Mouse (Mus musculus) left cerebral cortex, adult 8-10 months (tissue): ENCODE results near the gene Srsf9. TPM values are rescaled to one million over a fixed set of nuclear protein-coding genes. Genes with fewer than 3 reads are reported as not detected.
"Not testable (repeated sequence)": the region's sequence is repeated elsewhere in the genome, so short reads cannot be mapped to it uniquely, and the experiment has no call there.

Experiments
- DNase-seq, 2 experiments: peaks; one replicate each; pipeline ENCODE4 v3.0.0; 2022; ENCODE audit warnings: low spot score in 2 of 2
- total RNA-seq, 4 experiments: library from RNA; stranded (reverse); gene quantifications; 2 replicates each; pipeline ENCODE4 v1.2.4; 2022

Gene Srsf9
- total RNA-seq = 10 to 100 TPM; 55.2 to 70.1 (median 64.6) TPM

GRCm38 (mm10) chr5:115326875-115327609 is at the start of gene Srsf9:
Gene Srsf9, plus strand, starts transcription at chr5:115327177.
- peak; percentile 89 to 92 for DNase-seq

DNA sequence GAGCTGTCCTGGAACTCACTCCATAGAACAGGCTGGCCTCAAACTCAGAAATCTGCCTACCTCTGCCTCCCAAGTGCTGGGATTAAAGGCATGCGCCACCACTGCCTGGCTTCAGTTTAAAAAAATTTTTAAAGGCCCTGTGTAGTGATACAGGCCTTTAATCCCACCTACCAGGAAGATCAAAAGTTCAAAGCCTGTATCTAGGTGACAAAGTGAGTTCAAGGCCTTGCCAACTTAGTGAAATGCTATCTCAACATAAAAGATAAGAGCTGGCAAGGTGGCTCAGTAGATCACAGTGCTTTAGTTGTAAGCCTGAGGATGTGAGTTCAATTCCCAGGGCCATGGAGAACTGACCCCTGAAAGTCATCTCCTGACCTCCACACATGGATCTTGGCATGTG is 48.9 kb upstream of the Srsf9 start:
- DNase-seq = no peak

GRCm38 (mm10) chr5:115278785-115279184 is 48.2 kb upstream of the Srsf9 start:
- no peak for DNase-seq

GRCm38 (mm10) chr5:115279226-115280049 is 47.5 kb upstream of the Srsf9 start, which contains the start of gene Coq5:
Gene Coq5, plus strand, starts transcription at chr5:115279666.
- DNase-seq = peak; percentile 77 to 85

DNA sequence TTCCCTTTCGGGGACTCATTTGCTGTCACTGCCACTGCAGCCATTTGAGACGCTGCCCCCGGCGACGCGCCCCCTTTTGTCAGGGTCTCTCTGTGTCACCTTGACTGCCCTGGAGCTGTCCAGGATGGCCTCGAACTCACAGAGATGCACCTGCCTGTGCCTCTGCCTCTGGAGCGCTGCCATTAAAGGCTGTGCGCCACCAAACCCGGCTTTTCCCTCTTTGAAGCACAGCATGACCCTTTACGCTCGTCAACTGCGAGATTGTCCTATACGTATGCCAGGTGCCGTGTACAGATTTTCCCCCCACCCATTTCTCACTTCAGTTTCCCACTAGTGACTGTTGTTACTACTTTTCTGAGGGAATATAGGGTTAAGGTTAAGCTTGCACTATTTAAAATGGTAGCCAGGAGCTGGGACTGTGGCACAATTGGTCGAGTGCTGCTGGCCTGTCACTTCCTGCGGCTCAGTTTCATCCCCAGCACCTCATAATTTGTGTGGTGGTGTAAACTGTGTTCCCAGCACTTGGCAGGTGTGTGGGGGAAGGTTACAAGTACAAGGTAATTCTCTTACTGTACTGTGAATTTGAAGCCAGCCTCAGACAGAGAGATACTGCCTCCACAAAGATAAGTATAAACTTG is 46.8 kb upstream of the Srsf9 start:
- DNase-seq = no peak

DNA sequence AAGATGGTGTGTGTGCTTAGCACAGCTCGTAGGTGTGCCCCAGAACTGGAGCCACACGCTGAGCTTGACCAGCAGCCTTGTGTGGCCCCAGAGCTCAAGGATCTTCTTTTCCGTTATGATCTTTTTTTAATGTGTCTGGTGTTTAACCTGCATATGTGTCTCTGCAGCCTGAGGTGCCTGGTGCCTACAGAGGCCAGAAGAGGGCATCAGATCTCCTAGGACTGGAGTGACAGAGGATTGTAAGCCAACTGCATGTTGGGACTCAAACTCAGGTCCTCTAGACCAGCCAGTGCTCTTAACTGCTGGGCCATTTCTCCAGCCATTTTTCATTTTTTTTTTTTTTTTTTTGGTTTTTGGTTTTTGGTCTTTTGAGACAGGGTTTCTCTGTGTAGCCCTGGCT is 42.2 kb upstream of the Srsf9 start:
- DNase-seq = no peak

DNA sequence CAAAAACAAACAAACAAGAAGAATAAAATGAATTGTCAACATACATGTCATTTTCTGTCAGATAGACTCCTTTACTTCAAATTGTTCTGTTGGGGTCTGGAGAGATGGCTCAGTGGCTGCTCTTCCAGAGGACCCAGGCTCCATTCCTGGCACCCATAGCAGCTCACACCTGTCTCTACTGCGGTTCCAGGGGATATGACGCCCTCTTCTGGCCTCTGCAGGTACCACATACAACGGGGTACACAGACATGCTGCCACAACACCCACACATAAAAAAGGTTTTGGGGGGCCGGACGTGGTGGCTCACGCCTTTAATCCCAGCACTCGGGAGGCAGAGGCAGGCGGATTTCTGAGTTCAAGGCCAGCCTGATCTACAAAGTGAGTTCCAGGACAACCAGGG is 32.8 kb upstream of the Srsf9 start:
- no peak for DNase-seq

GRCm38 (mm10) chr5:115296347-115296746 is 30.6 kb upstream of the Srsf9 start:
- no peak for DNase-seq

DNA sequence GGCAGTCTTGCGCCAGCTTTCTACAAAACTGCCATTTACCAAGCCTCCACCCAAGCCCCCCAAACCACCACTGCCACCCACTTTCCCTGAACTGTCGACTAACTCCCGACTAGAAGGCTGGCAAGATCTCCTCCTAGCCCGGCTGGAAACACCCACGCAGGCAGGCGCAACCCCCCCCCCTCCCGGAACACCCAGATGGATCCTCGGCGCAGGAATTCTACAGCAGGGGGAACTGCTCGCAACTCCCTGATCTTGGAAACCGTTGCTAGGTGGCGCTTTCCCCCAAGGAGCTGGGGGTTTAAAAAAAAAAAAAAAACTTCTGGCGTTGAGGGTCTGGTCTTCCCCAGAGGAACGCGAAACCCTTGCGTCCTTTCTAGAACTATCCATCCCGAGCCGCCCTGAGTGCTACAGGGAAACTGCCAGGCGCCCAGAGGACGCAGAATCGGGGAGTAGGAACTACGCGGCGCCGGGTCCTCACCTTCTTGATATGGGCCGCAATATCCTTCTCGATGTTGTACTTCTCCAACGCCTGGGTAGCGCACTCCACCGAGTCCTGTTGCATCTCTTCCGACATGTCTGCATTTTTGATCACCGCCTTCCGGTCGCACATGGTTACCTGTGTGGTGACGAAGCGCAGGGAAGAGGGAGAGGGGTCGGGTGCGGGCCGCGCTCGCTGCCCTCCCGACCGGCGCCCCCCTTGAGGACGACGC is 26.8 kb upstream of the Srsf9 start:
- peak; percentile 55 to 57 for DNase-seq

GRCm38 (mm10) chr5:115300792-115301614 is 26.0 kb upstream of the Srsf9 start, which contains the start of gene Dynll1:
Gene Dynll1, minus strand, starts transcription at chr5:115300999.
- peak; percentile 97 to 100 for DNase-seq

DNA sequence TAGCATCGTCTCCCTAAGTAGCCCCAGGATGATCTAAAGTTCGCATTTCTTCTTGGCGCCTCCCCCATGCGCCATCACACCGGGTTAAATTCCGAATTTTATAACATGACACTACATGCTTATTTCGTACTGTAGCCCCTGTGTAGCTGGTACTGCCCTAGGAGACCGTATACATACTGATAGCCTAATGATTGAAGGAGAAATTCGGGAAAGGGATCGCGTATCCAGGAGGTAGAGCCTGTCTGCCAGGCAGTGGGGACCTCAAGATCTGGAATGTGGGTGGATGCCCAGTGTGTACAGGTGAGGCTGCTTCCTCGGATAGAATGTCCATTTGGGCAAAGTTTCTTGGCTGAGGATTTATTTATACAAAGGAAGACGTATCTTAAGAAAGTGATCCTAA is 25.4 kb upstream of the Srsf9 start:
- no peak for DNase-seq

DNA sequence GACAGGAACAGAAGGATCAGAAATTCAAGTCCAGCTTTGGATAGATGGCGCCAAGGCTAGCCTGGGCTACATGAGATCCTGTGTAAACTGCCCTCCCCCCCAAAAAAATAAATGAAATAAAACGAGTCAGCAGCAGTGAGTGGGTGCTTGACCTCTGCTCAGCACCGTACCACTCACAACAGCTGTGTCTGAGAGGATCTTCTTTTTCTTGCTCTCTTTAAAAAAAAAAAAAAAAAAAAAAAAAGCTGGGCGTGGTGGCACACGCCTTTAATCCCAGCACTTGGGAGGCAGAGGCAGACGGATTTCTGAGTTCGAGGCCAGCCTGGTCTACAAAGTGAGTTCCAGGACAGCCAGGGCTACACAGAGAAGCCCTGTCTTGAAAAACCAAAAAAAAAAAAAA is 24.8 kb upstream of the Srsf9 start:
- DNase-seq = not testable (repeated sequence)

GRCm38 (mm10) chr5:115312354-115312753 is 14.6 kb upstream of the Srsf9 start:
- no peak for DNase-seq

GRCm38 (mm10) chr5:115312816-115313667 is 13.9 kb upstream of the Srsf9 start:
- no peak for DNase-seq

DNA sequence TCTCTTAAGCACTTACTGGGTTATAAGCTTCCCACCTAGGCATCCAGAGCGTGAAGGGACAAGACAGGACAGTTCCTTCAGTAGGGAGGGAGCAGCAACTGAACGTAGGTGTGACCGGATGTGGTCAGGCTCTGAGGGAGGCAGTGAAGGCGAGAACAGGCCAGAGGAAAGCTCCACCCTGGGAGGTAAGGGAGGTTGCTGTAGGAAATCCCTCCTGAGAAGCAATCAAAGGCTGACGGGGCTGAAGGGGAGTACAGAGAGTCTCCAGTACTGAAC is 13.4 kb upstream of the Srsf9 start:
- no peak for DNase-seq

GRCm38 (mm10) chr5:115316968-115317644 is 9.9 kb upstream of the Srsf9 start:
- DNase-seq = no peak

- no peak for DNase-seq
These were observed 9.2 kb upstream of the Srsf9 start for GRCm38 (mm10) chr5:115317645-115318328.
